Mouse (Mus musculus) ES-Bruce4 (cell line): ENCODE measurements at regions not wholly inside any gene's neighbourhood (a gene's known extent, or its start where the extent isn't known, plus 50 kb on each side); places are given as distances from the start of the nearest gene placed in this dataset.

ENCODE experiments used
- CTCF ChIP-seq: IDR thresholded peaks from one replicate; pipeline ENCODE4 v1.8.1; 2011; ENCODE audit warnings: low read depth, low read length
- EP300 ChIP-seq: IDR thresholded peaks from 2 replicates; pipeline ENCODE4 v1.6.1; 2011; ENCODE audit warnings: low read depth, low read length; ENCODE audit not compliant: insufficient read depth
- POLR2A ChIP-seq: IDR thresholded peaks from one replicate; pipeline ENCODE4 v1.8.1; 2011; ENCODE audit warnings: low read length; ENCODE audit not compliant: insufficient read depth

DNA sequence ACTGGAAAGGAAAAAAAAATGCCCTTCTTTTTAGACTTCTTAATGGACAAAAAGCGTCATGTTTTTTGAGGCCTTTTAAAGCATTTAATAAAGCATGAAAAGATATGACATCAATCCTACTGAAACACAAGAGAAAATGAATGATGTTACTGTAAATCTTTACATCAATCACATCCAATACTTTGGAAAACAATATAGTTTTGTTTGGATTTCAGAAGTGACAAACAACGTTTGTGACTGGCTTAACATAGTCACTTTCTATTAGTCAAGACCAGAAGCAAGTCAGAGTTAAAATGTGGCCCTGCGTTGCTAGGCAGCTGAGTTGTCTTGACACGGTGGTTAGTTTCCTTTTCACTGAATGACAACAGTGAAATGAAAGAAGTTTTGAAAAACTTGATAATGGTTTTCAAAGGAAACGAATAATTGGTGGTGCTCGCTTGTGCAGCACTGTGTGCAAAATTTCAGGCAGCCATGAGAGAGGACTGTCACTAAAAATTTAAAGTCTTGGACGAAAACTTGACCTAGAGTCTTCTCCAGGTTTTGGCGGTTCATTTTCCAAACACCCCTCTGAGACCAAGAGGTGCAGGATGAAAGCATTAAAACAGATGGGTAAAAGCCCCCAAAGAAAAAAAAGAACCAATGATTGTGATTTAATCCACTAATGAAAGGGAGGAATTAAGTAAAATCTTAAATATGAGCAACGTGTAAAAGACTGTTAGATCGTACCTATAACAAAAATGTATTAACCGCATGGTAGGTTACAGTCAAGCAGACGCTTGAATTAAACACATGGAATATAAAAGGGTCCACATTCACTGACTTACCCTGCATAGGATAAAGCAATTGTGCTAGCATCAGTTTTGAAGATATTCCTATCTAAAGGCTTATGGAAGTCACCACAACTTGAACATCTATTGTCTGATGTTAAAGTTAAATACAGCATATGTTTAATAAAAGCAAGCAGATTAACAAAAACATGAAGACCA lies 421.4 kb upstream of the Tbc1d2b start:
- TF ChIP-seq POLR2A = no peak
- no peak for TF ChIP-seq CTCF
- no peak for TF ChIP-seq EP300
